Mouse (Mus musculus): Measurements from ENCODE around the gene Elk1. TPM values are rescaled to one million over a fixed set of nuclear protein-coding genes. Genes with fewer than 3 reads are reported as not detected.

Gene Elk1
- polyA plus RNA-seq, 1 experiment from 2014 or later = 9.4 TPM

DNA sequence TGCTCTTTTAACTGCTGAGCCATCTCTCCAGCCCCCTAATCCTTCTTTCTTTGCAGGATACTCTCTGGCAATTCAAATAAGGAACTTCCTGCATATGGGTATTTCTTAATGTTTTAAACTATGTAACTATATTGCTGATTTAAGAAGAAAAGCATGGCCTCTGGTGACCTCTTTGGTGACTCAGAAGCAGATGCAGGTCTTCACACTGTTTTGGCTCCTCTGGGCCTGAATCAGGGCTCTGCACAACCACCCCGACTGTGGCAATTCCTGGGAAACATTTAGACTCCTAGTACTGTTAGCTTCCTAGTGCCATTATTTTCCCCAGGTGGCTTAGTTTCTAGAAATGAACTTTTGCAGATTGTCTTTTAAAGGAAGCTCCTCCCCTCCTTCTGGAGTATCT lies 26.9 kb downstream of the Elk1 start:
- WGBS = 73% methylated on average over 1 of the region's 1 CpGs
- Histone ChIP-seq H3K9me3 (ENCODE audit: control insufficient read depth, low read length) (no peaks in the 10 kb centered on the region), H3K4me3 (ENCODE audit: low read depth, low read length) (no peak overlapping the region), H3K4me2 (ENCODE audit: low read depth, severe bottlenecking) (no peak overlapping the region), H3K27me3 (ENCODE audit: control insufficient read depth, insufficient read depth, low read length) (peaks cover 3% of the 10 kb centered on the region; the same call in 1 of the 2 replicates), H3K36me3 (ENCODE audit: control insufficient read depth, insufficient read depth, low read length) (no peaks in the 10 kb centered on the region), H3K9ac (ENCODE audit: low read length) (no peak overlapping the region), H3K4me1 (ENCODE audit: control insufficient read depth, insufficient read depth, low read length) (no peaks in the 10 kb centered on the region), H3K27ac (replicated peaks; ENCODE audit: low read depth, low read length) (no peak overlapping the region)
- no peak for ATAC-seq (ENCODE audit: insufficient number of reproducible peaks, low FRiP score, low TSS enrichment, low read depth)
- DNase-seq (ENCODE audit: low spot score) = no peak

DNA sequence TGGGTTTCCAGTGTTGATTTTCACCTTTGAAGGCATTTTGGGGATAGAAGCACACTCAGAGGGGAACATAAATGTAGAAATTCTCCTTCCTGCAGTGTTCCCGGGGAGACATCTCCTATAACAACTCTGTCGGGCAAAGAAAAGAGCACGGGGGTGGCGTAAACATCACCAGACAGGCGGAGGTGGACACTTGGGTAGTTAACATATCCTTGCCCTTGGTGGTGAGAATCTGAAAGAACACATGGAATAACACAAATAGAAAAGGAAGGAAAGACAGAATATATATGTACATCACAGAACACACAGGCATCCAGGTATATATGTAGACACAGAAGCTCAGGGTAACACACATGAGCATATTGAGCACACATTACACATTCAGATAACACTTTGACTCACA lies 29.0 kb downstream of the Elk1 start:
- Histone ChIP-seq H3K9ac (ENCODE audit: low read length) (no peak overlapping the region), H3K4me2 (ENCODE audit: low read depth, severe bottlenecking) (peak overlapping the region; percentile 49; the same call in 1 of the 2 replicates), H3K4me3 (ENCODE audit: low read depth, low read length) (no peak overlapping the region), H3K27ac (replicated peaks; ENCODE audit: low read depth, low read length) (no peak overlapping the region), H3K27me3 (ENCODE audit: control insufficient read depth, insufficient read depth, low read length) (peaks cover 3% of the 10 kb centered on the region; the same call in 1 of the 2 replicates), H3K4me1 (ENCODE audit: control insufficient read depth, insufficient read depth, low read length) (no peaks in the 10 kb centered on the region), H3K36me3 (ENCODE audit: control insufficient read depth, insufficient read depth, low read length) (no peaks in the 10 kb centered on the region), H3K9me3 (ENCODE audit: control insufficient read depth, low read length) (no peaks in the 10 kb centered on the region)
- no peak for DNase-seq (ENCODE audit: low spot score)
- 38% methylated on average over 5 of the region's 5 CpGs for WGBS
- no peak for ATAC-seq (ENCODE audit: insufficient number of reproducible peaks, low FRiP score, low TSS enrichment, low read depth)

DNA sequence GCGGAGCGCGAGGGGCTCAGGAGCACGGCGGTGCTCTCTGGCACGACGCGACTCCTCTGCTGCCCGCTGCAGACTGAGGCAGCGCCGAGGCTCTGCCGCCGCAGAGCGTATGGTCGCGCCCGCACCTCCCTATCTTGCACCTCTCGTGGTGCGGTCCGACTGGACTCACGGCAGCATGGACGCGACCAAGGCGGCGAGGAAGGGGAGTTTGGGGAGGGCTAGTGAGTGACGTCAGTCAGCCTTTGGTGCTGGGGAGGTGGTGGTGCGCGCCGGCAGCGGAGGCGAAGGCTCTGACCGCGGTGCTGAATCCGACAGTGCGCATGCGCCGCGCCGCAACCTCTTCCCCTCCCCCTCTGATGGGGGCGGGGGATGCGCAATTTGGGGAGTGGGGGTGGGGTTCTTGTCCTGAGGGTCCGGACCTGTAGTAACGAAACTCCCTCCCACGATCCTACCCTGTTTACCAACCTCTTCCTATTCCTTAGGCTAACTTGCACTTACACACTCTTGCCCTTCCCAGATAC lies 29.5 kb downstream of the Elk1 start, which contains the start of gene Syn1:
TSS of gene Syn1 (minus strand) at position 161 of the 521 bp plus-strand sequence.
- ATAC-seq (ENCODE audit: insufficient number of reproducible peaks, low FRiP score, low TSS enrichment, low read depth) (peak; percentile 90), DNase-seq (ENCODE audit: low spot score) (peak; percentile 80)
- Histone ChIP-seq H3K9me3 (ENCODE audit: control insufficient read depth, low read length) (no peaks in the 10 kb centered on the region), H3K4me3 (ENCODE audit: low read depth, low read length) (peak within 1 kb of the TSS; percentile 24), H3K36me3 (ENCODE audit: control insufficient read depth, insufficient read depth, low read length) (no peaks in the 10 kb centered on the region), H3K9ac (ENCODE audit: low read length) (no peak within 1 kb of the TSS), H3K4me2 (ENCODE audit: low read depth, severe bottlenecking) (peak within 1 kb of the TSS; percentile 49), H3K4me1 (ENCODE audit: control insufficient read depth, insufficient read depth, low read length) (no peaks in the 10 kb centered on the region), H3K27me3 (ENCODE audit: control insufficient read depth, insufficient read depth, low read length) (peaks cover 3% of the 10 kb centered on the region; the same call in 1 of the 2 replicates), H3K27ac (replicated peaks; ENCODE audit: low read depth, low read length) (no peak within 1 kb of the TSS)
- WGBS = 17% methylated on average over 28 of the region's 44 CpGs

DNA sequence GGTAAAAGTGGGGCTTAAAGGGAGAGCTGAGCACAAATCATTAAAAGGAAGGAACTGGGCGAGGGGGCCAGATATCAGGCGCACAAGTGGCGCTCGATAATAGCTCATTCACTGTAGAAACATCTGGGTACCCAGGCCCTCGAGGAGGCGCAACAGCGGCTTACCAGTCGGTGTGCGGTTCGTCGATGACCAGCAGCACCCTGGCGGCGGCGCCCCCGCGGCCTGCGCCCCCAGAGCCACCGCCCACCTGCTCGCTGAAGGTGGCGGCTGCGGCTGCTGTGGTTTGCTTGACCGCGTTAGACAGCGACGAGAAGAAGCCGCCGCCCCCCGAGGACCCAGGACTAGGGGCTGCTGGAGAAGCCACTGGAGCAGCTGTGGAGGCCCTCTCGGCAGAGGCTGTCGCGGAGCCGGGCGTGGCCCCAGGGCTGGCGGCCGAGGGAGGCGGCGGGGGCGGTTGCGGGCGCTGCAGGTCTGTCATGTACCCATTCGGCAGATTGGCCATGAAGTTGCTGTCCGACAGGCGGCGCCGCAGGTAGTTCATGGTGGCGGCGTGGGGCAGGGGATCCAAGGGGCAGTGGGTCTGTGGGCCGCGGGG lies 30.1 kb downstream of the Elk1 start:
- 15% methylated on average over 45 of the region's 49 CpGs for WGBS
- peak; percentile 31; the same call in 1 of the 2 replicates for ATAC-seq (ENCODE audit: insufficient number of reproducible peaks, low FRiP score, low TSS enrichment, low read depth)

DNA sequence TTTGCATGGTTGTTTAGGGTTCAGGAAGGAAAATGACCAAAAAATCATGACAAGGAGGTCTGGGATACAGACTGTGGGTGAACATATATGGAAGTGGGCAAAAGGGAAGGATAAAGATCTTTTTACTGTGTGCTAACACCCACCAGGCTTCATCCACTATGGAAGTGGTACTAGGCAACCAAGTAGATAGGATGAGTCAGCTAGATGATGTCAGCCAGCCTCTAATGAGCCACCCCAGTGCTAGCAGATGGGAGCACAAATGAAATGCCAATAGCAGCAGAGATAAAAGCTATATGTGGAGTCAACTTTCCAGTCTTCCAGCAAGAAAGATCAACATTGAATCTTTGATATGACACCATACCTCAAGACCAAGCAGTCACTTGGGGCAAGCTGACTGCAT lies 35.3 kb downstream of the Elk1 start:
- no peaks in the 10 kb centered on the region for H3K36me3 ChIP-seq (ENCODE audit: control insufficient read depth, insufficient read depth, low read length)
- H3K4me3 ChIP-seq (ENCODE audit: low read depth, low read length) = no peak overlapping the region
- no peak for ATAC-seq (ENCODE audit: insufficient number of reproducible peaks, low FRiP score, low TSS enrichment, low read depth)
- no peak for DNase-seq (ENCODE audit: low spot score)
- no peak overlapping the region for H3K9ac ChIP-seq (ENCODE audit: low read length)
- no peak overlapping the region for H3K27ac ChIP-seq (replicated peaks; ENCODE audit: low read depth, low read length)
- no peak overlapping the region for H3K4me2 ChIP-seq (ENCODE audit: low read depth, severe bottlenecking)
- peaks cover 3% of the 10 kb centered on the region; the same call in 1 of the 2 replicates for H3K27me3 ChIP-seq (ENCODE audit: control insufficient read depth, insufficient read depth, low read length)
- H3K4me1 ChIP-seq (ENCODE audit: control insufficient read depth, insufficient read depth, low read length) = no peaks in the 10 kb centered on the region
- H3K9me3 ChIP-seq (ENCODE audit: control insufficient read depth, low read length) = no peaks in the 10 kb centered on the region

More for the DNA sequence above, 30.1 kb downstream of the Elk1 start:
- Histone ChIP-seq H3K27me3 (ENCODE audit: control insufficient read depth, insufficient read depth, low read length) (peaks cover 3% of the 10 kb centered on the region; the same call in 1 of the 2 replicates), H3K4me3 (ENCODE audit: low read depth, low read length) (peak overlapping the region; percentile 24), H3K36me3 (ENCODE audit: control insufficient read depth, insufficient read depth, low read length) (no peaks in the 10 kb centered on the region), H3K4me1 (ENCODE audit: control insufficient read depth, insufficient read depth, low read length) (no peaks in the 10 kb centered on the region), H3K9me3 (ENCODE audit: control insufficient read depth, low read length) (no peaks in the 10 kb centered on the region), H3K27ac (replicated peaks; ENCODE audit: low read depth, low read length) (no peak overlapping the region), H3K9ac (ENCODE audit: low read length) (no peak overlapping the region), H3K4me2 (ENCODE audit: low read depth, severe bottlenecking) (peak overlapping the region; percentile 49)
- DNase-seq (ENCODE audit: low spot score) = no peak

DNA sequence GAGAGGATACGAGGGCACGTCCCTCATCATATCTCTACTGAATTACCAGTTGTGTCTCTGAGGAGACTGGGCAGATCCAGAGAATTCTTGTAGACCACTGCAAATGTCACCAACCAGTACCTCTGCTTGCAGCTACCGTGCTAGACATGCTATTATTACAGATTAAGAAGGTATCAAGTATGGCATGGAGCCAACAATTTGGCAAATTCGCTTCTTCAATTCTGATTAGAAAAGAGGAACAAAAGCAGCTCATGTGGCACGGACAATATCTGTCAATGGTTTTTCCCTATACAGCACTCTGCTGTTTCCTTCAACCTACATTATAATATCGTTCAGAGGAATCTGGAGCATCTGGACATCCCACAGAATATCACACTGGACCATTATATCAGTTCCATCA lies 36.7 kb downstream of the Elk1 start:
- H3K36me3 ChIP-seq (ENCODE audit: control insufficient read depth, insufficient read depth, low read length) = no peaks in the 10 kb centered on the region
- 87% methylated on average over 6 of the region's 6 CpGs for WGBS
- no peak overlapping the region for H3K4me3 ChIP-seq (ENCODE audit: low read depth, low read length)
- H3K9ac ChIP-seq (ENCODE audit: low read length) = no peak overlapping the region
- DNase-seq (ENCODE audit: low spot score) (no peak), ATAC-seq (ENCODE audit: insufficient number of reproducible peaks, low FRiP score, low TSS enrichment, low read depth) (no peak)
- no peak overlapping the region for H3K27ac ChIP-seq (replicated peaks; ENCODE audit: low read depth, low read length)
- no peak overlapping the region for H3K4me2 ChIP-seq (ENCODE audit: low read depth, severe bottlenecking)
- H3K4me1 ChIP-seq (ENCODE audit: control insufficient read depth, insufficient read depth, low read length) = no peaks in the 10 kb centered on the region
- no peaks in the 10 kb centered on the region for H3K27me3 ChIP-seq (ENCODE audit: control insufficient read depth, insufficient read depth, low read length)
- no peaks in the 10 kb centered on the region for H3K9me3 ChIP-seq (ENCODE audit: control insufficient read depth, low read length)

DNA sequence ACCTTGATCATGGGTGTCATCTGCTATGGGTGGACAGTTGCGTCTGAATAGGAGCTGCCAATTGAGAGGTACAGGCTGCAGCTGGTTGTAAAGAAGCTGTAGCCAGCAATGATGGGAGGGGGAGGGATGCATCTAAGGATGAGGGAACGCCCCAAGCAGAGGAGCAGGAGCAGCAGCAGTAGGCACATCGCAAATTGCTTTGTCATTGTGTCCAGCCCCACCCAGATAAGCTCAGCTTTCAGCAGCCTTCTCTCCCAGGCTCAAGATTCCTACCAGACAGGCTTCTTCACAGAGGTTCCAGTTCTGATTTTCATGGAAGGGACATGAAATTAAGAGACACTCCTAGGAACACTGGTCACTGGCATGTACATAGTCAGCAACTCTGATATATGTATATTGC lies 40.3 kb downstream of the Elk1 start:
- Histone ChIP-seq H3K4me2 (ENCODE audit: low read depth, severe bottlenecking) (no peak overlapping the region), H3K27me3 (ENCODE audit: control insufficient read depth, insufficient read depth, low read length) (no peaks in the 10 kb centered on the region), H3K36me3 (ENCODE audit: control insufficient read depth, insufficient read depth, low read length) (no peaks in the 10 kb centered on the region), H3K27ac (replicated peaks; ENCODE audit: low read depth, low read length) (no peak overlapping the region), H3K9me3 (ENCODE audit: control insufficient read depth, low read length) (no peaks in the 10 kb centered on the region), H3K4me1 (ENCODE audit: control insufficient read depth, insufficient read depth, low read length) (no peaks in the 10 kb centered on the region), H3K4me3 (ENCODE audit: low read depth, low read length) (no peak overlapping the region), H3K9ac (ENCODE audit: low read length) (no peak overlapping the region)
- DNase-seq (ENCODE audit: low spot score) = no peak
- WGBS = 49% methylated on average over 3 of the region's 3 CpGs
- no peak for ATAC-seq (ENCODE audit: insufficient number of reproducible peaks, low FRiP score, low TSS enrichment, low read depth)
